Mouse (Mus musculus) heart, adult 2 months (tissue): ENCODE measurements around the gene Zmiz1. TPM values are rescaled to one million over a fixed set of nuclear protein-coding genes. Genes with fewer than 3 reads are reported as not detected.

Source experiments
- DNase-seq, 2 experiments: peaks; one replicate each; pipeline ENCODE4 v3.0.0; 2021
- H3K27ac ChIP-seq: fragments of 200-600 bp; 2 replicates; pipeline ENCODE4 v1.8.1; 2022
- H3K27me3 ChIP-seq: fragments of 200-500 bp; 2 replicates; pipeline ENCODE4 v1.6.1; 2012; ENCODE audit warnings: mild to moderate bottlenecking, low read length, inconsistent platforms, mixed read lengths; ENCODE audit not compliant: control insufficient read depth, insufficient read depth
- H3K36me3 ChIP-seq: fragments of 200-500 bp; 2 replicates; pipeline ENCODE4 v1.6.1; 2012; ENCODE audit warnings: low read length, inconsistent platforms; ENCODE audit not compliant: control insufficient read depth, insufficient read depth
- H3K4me1 ChIP-seq: fragments of 200-500 bp; 2 replicates; pipeline ENCODE4 v1.6.1; 2011; ENCODE audit warnings: low read length; ENCODE audit not compliant: control insufficient read depth, insufficient read depth
- H3K4me3 ChIP-seq: fragments of 200-600 bp; 2 replicates; pipeline ENCODE4 v1.8.1; 2022
- H3K79me2 ChIP-seq: fragments of 200-500 bp; replicated peaks from 2 replicates; pipeline ENCODE4 v1.6.1; 2012; ENCODE audit warnings: mild to moderate bottlenecking, inconsistent platforms, low read length, moderate library complexity, mixed read lengths; ENCODE audit not compliant: control insufficient read depth, insufficient read depth
- H3K9ac ChIP-seq: fragments of 200-500 bp; 2 replicates; pipeline ENCODE4 v1.6.1; 2012; ENCODE audit warnings: low read depth, mild to moderate bottlenecking, control low read depth, inconsistent platforms, low read length, mixed read lengths
- CTCF ChIP-seq: fragments of 200-600 bp; IDR thresholded peaks from 2 replicates; pipeline ENCODE4 v1.8.1; 2022; ENCODE audit warnings: antibody characterized with exemption, mild to moderate bottlenecking, moderate library complexity
- EP300 ChIP-seq: fragments of 200-500 bp; IDR thresholded peaks from 2 replicates; pipeline ENCODE4 v1.6.1; 2011; ENCODE audit warnings: low read depth, low read length, control low read depth; ENCODE audit not compliant: insufficient read depth
- POLR2A ChIP-seq: fragments of 200-500 bp; IDR thresholded peaks from 2 replicates; pipeline ENCODE4 v1.6.1; 2011; ENCODE audit warnings: mild to moderate bottlenecking, low read depth, low read length, control low read depth; ENCODE audit not compliant: insufficient read depth
- WGBS: fragments of 180-500 bp; shearing (Covaris S2); methylation state at CpG from one replicate; pipeline ENCODE4 v1.1.7; 2018; 5-methylcytosine and 5-hydroxymethylcytosine counted together
- intact Hi-C: fragments of 180-260 bp; cut with DNase I; formaldehyde crosslinking; loops from one replicate; pipeline ENCODE4 v1.15.1; 2025
- polyA plus RNA-seq: library from polyadenylated mRNA; depleted of rRNA; stranded (reverse); fragments of >200 nt; gene quantifications from 2 replicates; pipeline ENCODE4 v1.2.3, GENCODE M21; 2012
- total RNA-seq, 2 experiments: library from RNA; stranded (reverse); gene quantifications; 2 replicates each; pipeline ENCODE4 v1.2.3; 2021

Gene Zmiz1
- total and polyA plus RNA-seq, 3 experiments, result 27.1 to 42.0 (median 40.7) TPM

DNA sequence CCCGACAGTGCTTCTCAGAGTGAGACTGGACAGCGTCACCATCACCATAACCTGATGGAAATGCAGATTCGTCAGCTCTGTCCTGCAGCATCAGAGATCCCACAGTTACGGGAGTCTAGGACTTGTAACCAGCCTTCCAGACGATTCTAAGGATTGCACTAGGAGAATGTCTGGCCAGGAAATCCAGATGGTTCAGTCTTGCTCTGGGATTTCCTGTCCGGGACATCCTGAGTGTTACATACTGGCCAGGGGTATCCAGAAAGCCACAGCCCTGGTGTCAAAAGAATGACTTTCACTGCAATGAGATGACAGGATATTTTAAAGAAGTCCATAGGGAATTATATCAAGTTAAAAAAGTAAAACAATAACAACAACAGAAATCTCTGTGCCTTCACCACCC is 165.7 kb downstream of the Zmiz1 start:
- Histone ChIP-seq H3K27me3 (no peaks in the 10 kb centered on the region), H3K4me3 (no peak overlapping the region), H3K4me1 (peaks cover 35% of the 10 kb centered on the region), H3K27ac (peak overlapping the region; percentile 54), H3K36me3 (peaks cover 3% of the 10 kb centered on the region), H3K9ac (no peak overlapping the region), H3K79me2 (no peaks in the 10 kb centered on the region; the same call in 1 of the 2 replicates)
- WGBS, result 33% methylated on average over 6 of the region's 6 CpGs
- intact Hi-C loops, result no loop called here
- peak in 1 of 2 experiments; percentile 32 for DNase-seq
- TF ChIP-seq POLR2A (no peak), EP300 (no peak), CTCF (no peak)

DNA sequence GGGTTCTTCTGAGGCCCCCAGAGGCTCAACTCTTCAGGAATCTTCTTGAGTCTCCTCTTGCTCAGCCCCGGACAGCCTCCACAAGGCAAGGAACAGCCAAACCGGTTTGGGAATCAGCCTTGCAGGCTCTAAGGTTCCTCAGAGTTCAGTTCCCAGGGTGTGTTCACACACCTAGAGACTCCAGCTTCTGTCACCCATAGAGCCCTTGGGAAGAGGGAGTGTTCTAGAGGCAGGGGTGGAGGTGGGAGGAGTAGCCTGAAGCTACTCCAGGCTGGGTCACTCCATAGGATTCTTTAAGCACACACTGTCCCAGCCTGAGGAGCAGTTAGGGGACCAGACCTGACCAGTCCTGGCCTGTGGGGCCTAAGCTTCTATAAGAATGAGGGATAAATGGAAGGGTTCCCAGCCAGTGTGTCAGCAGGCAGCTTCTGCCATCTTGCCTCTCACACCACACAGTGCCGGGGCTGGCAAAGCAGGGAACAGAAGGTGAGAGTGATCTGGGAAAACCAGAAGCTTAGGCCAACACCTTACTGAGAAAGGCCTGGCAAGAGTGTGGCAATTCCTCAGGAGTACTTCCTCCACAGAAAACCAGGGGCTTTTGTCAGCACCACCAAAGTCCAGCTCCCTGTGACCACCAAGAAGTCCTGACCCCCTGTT is 168.7 kb downstream of the Zmiz1 start:
- Histone ChIP-seq H3K27ac (no peak overlapping the region; the same call in none of the 2 replicates), H3K4me3 (no peak overlapping the region), H3K4me1 (peaks cover 47% of the 10 kb centered on the region), H3K9ac (no peak overlapping the region), H3K36me3 (peaks cover 3% of the 10 kb centered on the region), H3K27me3 (no peaks in the 10 kb centered on the region), H3K79me2 (no peaks in the 10 kb centered on the region; the same call in 1 of the 2 replicates)
- DNase-seq, result no peak
- 76% methylated on average over 3 of the region's 3 CpGs for WGBS
- intact Hi-C loops, result loop anchor here (2.0 kb wide), 1 partner anchor 41 kb away; no protein-coding TSS in a partner anchor
- TF ChIP-seq EP300 (no peak), CTCF (no peak), POLR2A (no peak)

DNA sequence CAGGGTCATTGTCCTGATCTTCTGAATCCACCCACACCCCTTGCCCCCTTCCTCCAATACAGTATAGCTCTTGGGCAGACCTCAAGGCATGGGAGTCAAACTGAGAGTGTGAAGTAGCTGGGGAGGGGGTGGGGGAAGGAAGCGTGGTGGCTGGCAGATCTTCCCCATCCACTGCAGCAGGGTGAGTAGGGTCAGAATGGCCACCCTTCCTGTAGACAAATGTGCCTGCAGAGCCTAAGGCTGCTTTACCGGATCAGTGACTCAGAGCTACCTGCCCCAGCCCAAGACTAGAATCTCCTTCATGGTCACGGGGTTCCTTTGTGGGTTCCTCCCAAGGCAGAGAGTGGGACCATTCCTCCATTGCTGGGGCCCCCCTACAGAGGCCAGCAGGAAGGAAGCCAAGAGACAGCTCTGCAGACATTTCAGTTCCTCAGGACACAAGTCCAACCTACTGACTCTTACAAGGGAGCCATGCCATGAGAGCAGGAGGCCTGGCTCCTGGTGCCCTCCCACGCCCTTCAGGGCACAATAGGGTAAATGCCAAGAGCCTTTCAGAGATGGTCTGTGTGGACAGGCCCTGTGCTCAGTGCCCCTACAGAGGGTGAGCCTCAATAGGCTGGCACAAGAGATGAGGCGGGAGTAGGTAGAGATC is 169.6 kb downstream of the Zmiz1 start:
- H3K4me3 ChIP-seq, result no peak overlapping the region
- H3K27me3 ChIP-seq, result no peaks in the 10 kb centered on the region
- H3K9ac ChIP-seq, result no peak overlapping the region
- WGBS, result 58% methylated on average over 5 of the region's 5 CpGs
- DNase-seq, result no peak
- intact Hi-C loops, result loop anchor here (2.0 kb wide), 1 partner anchor 42 kb away; no protein-coding TSS in a partner anchor
- peak overlapping the region; percentile 82 for H3K27ac ChIP-seq
- peaks cover 3% of the 10 kb centered on the region for H3K36me3 ChIP-seq
- no peaks in the 10 kb centered on the region; the same call in 1 of the 2 replicates for H3K79me2 ChIP-seq
- TF ChIP-seq CTCF (no peak), POLR2A (no peak), EP300 (no peak)
- H3K4me1 ChIP-seq, result peaks cover 51% of the 10 kb centered on the region

DNA sequence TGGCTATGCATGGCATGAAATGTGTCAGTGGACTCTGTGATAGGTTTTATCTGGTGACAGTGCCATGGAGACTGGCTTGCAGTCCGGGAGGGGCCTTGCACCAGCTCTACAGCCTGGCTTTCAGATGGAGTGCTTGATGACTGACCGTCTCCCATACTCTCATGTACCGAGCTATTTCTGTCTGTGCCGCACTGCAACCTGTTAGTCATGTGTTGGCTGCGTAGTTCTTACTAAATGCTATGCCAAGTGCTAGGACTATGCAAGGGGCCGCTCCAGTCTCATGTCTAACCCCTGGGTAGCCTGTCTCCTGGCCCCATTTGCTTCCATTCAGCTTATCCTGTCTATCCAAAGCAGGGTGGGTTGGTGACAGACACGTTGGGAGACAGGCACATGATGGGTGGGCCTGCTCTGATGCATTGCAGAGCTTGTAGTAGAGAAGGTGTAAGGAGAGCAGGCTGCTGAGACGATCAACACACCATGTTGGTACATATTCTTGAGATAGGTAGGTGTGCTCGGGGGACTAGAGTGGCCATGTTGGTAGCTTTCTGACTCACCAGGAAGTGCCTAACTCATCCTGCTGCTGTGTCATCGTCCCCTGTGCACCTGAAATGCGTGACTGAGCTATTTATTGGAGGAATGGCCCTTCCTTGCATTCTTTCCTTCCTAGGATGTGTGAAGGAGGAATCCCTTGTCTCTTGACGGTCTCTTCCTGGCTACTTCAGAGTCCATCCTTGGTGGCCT is 171.1 kb downstream of the Zmiz1 start:
- no peaks in the 10 kb centered on the region; the same call in 1 of the 2 replicates for H3K79me2 ChIP-seq
- peak overlapping the region; percentile 82 for H3K27ac ChIP-seq
- peak; percentile 85 for TF ChIP-seq EP300
- TF ChIP-seq CTCF, result no peak
- 0 out of 2 replicates have a peak, but pooled peaks have one; percentile 4 for TF ChIP-seq POLR2A
- peaks cover 55% of the 10 kb centered on the region for H3K4me1 ChIP-seq
- H3K27me3 ChIP-seq, result no peaks in the 10 kb centered on the region
- 48% methylated on average over 12 of the region's 12 CpGs for WGBS
- peaks cover 2% of the 10 kb centered on the region for H3K36me3 ChIP-seq
- intact Hi-C loops, result loop anchor here (2.0 kb wide), 1 partner anchor 43 kb away; no protein-coding TSS in a partner anchor
- DNase-seq, result peak in 1 of 2 experiments; percentile 70
- no peak overlapping the region for H3K4me3 ChIP-seq
- no peak overlapping the region for H3K9ac ChIP-seq

DNA sequence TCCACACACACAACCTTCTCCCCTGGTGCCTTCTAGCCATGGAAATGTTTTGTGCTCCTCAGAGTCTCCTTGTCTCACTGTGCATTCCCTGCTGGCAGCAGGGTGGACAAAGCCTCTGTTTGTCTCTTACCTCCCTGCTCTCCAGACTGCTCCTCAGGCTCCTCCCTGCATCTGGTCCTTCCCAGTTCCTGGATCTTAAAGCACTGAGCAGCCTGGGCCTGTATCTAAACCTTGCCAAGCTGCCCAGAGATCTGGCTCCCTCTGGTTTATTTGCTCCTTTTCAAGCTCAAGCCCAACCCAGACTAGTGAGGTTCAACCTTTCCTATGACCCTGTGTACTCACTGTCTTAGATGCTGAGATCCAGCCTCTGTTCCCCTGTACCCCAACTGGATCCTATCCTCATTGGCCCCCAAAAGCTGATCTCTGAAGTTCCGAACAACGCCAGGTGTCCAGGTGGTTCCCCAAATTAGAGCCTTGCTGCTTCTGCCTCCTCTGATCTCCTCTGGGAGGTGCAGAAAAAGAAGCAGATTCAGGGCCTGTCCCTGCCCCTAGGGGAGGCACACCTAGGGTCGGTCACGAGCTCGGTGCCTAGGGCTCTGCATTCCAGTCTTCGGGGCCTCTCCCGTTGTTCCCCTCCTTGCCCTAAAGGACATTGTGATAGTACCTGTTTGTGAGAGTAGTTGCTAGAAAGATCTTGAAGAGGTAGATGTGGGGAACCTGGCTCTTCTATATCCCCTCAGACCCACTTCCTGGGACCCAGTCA is 171.8 kb downstream of the Zmiz1 start:
- intact Hi-C loops, result no loop called here
- peak in 1 of 2 experiments; percentile 17 for DNase-seq
- no peak overlapping the region for H3K4me3 ChIP-seq
- H3K27me3 ChIP-seq, result no peaks in the 10 kb centered on the region
- WGBS, result 88% methylated on average over 7 of the region's 7 CpGs
- H3K27ac ChIP-seq, result peak overlapping the region; percentile 82
- H3K9ac ChIP-seq, result no peak overlapping the region
- TF ChIP-seq CTCF, result no peak
- TF ChIP-seq EP300, result no peak
- no peak for TF ChIP-seq POLR2A
- H3K4me1 ChIP-seq, result peaks cover 57% of the 10 kb centered on the region
- peaks cover 2% of the 10 kb centered on the region for H3K36me3 ChIP-seq
- H3K79me2 ChIP-seq, result no peaks in the 10 kb centered on the region
